Mouse (Mus musculus) embryonic facial prominence, embryonic 14.5 days (tissue): Measurements from ENCODE around the gene Neurl3. TPM values are rescaled to one million over a fixed set of nuclear protein-coding genes. Genes with fewer than 3 reads are reported as not detected.

Experiments used
- ATAC-seq: fragments of 200-750 bp; cut with Nextera tagmentation; 2 replicates; pipeline ENCODE4 v1.8.0; 2017; ENCODE audit warnings: low read depth, moderate number of reproducible peaks, moderate TSS enrichment
- DNase-seq: peaks from one replicate; pipeline ENCODE4 v3.0.0-alpha.2; 2015; ENCODE audit warnings: low spot score
- H3K27ac ChIP-seq: fragments of 300-500 bp; sonication (generic); replicated peaks from 2 replicates; pipeline ENCODE4 v1.5.1; 2014; ENCODE audit warnings: low read depth, mild to moderate bottlenecking, low read length, moderate library complexity
- H3K27me3 ChIP-seq: fragments of 300-500 bp; sonication (generic); replicated peaks from 2 replicates; pipeline ENCODE4 v1.6.1; 2014; ENCODE audit warnings: low read length; ENCODE audit not compliant: control insufficient read depth, insufficient read depth
- H3K36me3 ChIP-seq: fragments of 300-500 bp; sonication (generic); 2 replicates; pipeline ENCODE4 v1.6.1; 2014; ENCODE audit warnings: low read length, mixed read lengths; ENCODE audit not compliant: control insufficient read depth, insufficient read depth
- H3K4me1 ChIP-seq: fragments of 300-500 bp; sonication (generic); 2 replicates; pipeline ENCODE4 v1.6.1; 2014; ENCODE audit warnings: antibody characterized with exemption, low read length; ENCODE audit not compliant: control insufficient read depth, insufficient read depth
- H3K4me2 ChIP-seq: fragments of 300-500 bp; sonication (generic); 2 replicates; pipeline ENCODE4 v1.6.1; 2014; ENCODE audit warnings: low read depth, mild to moderate bottlenecking, low read length, moderate library complexity, mixed read lengths
- H3K4me3 ChIP-seq: fragments of 300-500 bp; sonication (generic); 2 replicates; pipeline ENCODE4 v1.5.1; 2014; ENCODE audit warnings: low read depth, mild to moderate bottlenecking, low read length
- H3K9ac ChIP-seq: fragments of 300-500 bp; sonication (generic); 2 replicates; pipeline ENCODE4 v1.6.1; 2014; ENCODE audit warnings: low read depth, mild to moderate bottlenecking, low read length, moderate library complexity, mixed read lengths
- H3K9me3 ChIP-seq: fragments of 300-500 bp; sonication (generic); 2 replicates; pipeline ENCODE4 v1.6.1; 2016; ENCODE audit warnings: low read length; ENCODE audit not compliant: control insufficient read depth
- WGBS: fragments of 180-500 bp; shearing (Covaris S2); extraction: QIAGEN DNeasy Blood & Tissue Kit; methylation state at CpG from one replicate; pipeline ENCODE4 v1.1.7; 2014; 5-methylcytosine and 5-hydroxymethylcytosine counted together
- polyA plus RNA-seq: library from polyadenylated mRNA; unstranded; fragments of >200 nt; fragmentation: Nextera tagmentation; extraction: Ambion mirVana; gene quantifications from 2 replicates; pipeline ENCODE4 v1.2.1, GENCODE M21; 2014

The Neurl3 gene
- polyA plus RNA-seq, 1 experiment from 2014 or later: 2.1 TPM

- H3K27ac ChIP-seq: no peak overlapping the region
- WGBS: 84% methylated on average over 3 of the region's 3 CpGs
- H3K27me3 ChIP-seq: no peaks in the 10 kb centered on the region
- no peak overlapping the region for H3K9ac ChIP-seq
- no peak for ATAC-seq
- no peaks in the 10 kb centered on the region for H3K36me3 ChIP-seq
- no peak overlapping the region for H3K4me3 ChIP-seq
- H3K4me1 ChIP-seq: no peaks in the 10 kb centered on the region
- DNase-seq: no peak
- no peaks in the 10 kb centered on the region for H3K9me3 ChIP-seq
- no peak overlapping the region for H3K4me2 ChIP-seq
Observed at GRCm38 (mm10) chr1:36280938-36281337, 6.5 kb upstream of the Neurl3 start.

GRCm38 (mm10) chr1:36279202-36279601 lies 4.7 kb upstream of the Neurl3 start:
- peak; percentile 68 for ATAC-seq
- Histone ChIP-seq H3K27me3 (no peaks in the 10 kb centered on the region), H3K4me2 (no peak overlapping the region), H3K4me1 (no peaks in the 10 kb centered on the region), H3K36me3 (no peaks in the 10 kb centered on the region), H3K9me3 (no peaks in the 10 kb centered on the region), H3K4me3 (no peak overlapping the region), H3K27ac (no peak overlapping the region), H3K9ac (no peak overlapping the region)
- DNase-seq: peak; percentile 86
- 13% methylated on average over 3 of the region's 3 CpGs for WGBS

GRCm38 (mm10) chr1:36277267-36278060 lies 3.0 kb upstream of the Neurl3 start:
- H3K9ac ChIP-seq: no peak overlapping the region

GRCm38 (mm10) chr1:36275635-36276389 lies 1.3 kb upstream of the Neurl3 start:
- Histone ChIP-seq H3K36me3 (no peaks in the 10 kb centered on the region), H3K4me3 (no peak overlapping the region), H3K4me1 (no peaks in the 10 kb centered on the region), H3K9me3 (no peaks in the 10 kb centered on the region), H3K9ac (no peak overlapping the region), H3K4me2 (no peak overlapping the region), H3K27ac (no peak overlapping the region), H3K27me3 (no peaks in the 10 kb centered on the region)
- ATAC-seq (no peak), DNase-seq (no peak)
- 76% methylated on average over 13 of the region's 13 CpGs for WGBS

More at GRCm38 (mm10) chr1:36277267-36278060, 3.0 kb upstream of the Neurl3 start:
- Histone ChIP-seq H3K4me2 (no peak overlapping the region), H3K27ac (no peak overlapping the region), H3K36me3 (no peaks in the 10 kb centered on the region), H3K4me1 (no peaks in the 10 kb centered on the region), H3K4me3 (no peak overlapping the region), H3K27me3 (no peaks in the 10 kb centered on the region), H3K9me3 (no peaks in the 10 kb centered on the region)
- WGBS: 25% methylated on average over 7 of the region's 7 CpGs
- ATAC-seq (peak; percentile 9; the same call in 1 of the 2 replicates), DNase-seq (peak; percentile 28)

- H3K4me2 ChIP-seq: no peak overlapping the region
- peaks cover 5% of the 10 kb centered on the region; the same call in 1 of the 2 replicates for H3K27me3 ChIP-seq
- no peak overlapping the region for H3K4me3 ChIP-seq
Observed at GRCm38 (mm10) chr1:36273288-36273687, 1.2 kb downstream of the Neurl3 start.

GRCm38 (mm10) chr1:36272546-36272945 lies 1.9 kb downstream of the Neurl3 start:
- peaks cover 5% of the 10 kb centered on the region; the same call in 1 of the 2 replicates for H3K27me3 ChIP-seq
- no peaks in the 10 kb centered on the region for H3K4me1 ChIP-seq
- ATAC-seq (0 out of 2 replicates have a peak, but pooled peaks have one; percentile 5), DNase-seq (no peak)
- no peaks in the 10 kb centered on the region for H3K9me3 ChIP-seq
- H3K9ac ChIP-seq: no peak overlapping the region
- 72% methylated on average over 5 of the region's 5 CpGs for WGBS
- H3K36me3 ChIP-seq: no peaks in the 10 kb centered on the region
- no peak overlapping the region for H3K4me2 ChIP-seq
- H3K4me3 ChIP-seq: no peak overlapping the region
- H3K27ac ChIP-seq: no peak overlapping the region

More at GRCm38 (mm10) chr1:36273288-36273687, 1.2 kb downstream of the Neurl3 start:
- Histone ChIP-seq H3K9ac (no peak overlapping the region), H3K27ac (no peak overlapping the region), H3K9me3 (no peaks in the 10 kb centered on the region), H3K4me1 (no peaks in the 10 kb centered on the region), H3K36me3 (no peaks in the 10 kb centered on the region)
- DNase-seq: no peak
- 20% methylated on average over 9 of the region's 9 CpGs for WGBS
- no peak for ATAC-seq

GRCm38 (mm10) chr1:36271516-36272230 lies 2.8 kb downstream of the Neurl3 start:
- no peak for DNase-seq
- H3K4me3 ChIP-seq: no peak overlapping the region
- no peak overlapping the region for H3K4me2 ChIP-seq
- peaks cover 5% of the 10 kb centered on the region; the same call in 1 of the 2 replicates for H3K27me3 ChIP-seq
- no peak for ATAC-seq
- H3K9ac ChIP-seq: no peak overlapping the region
- no peaks in the 10 kb centered on the region for H3K36me3 ChIP-seq
- WGBS: 69% methylated on average over 8 of the region's 8 CpGs
- H3K27ac ChIP-seq: no peak overlapping the region
- H3K9me3 ChIP-seq: no peaks in the 10 kb centered on the region
- no peaks in the 10 kb centered on the region for H3K4me1 ChIP-seq

- Histone ChIP-seq H3K27ac (no peak overlapping the region), H3K4me1 (no peaks in the 10 kb centered on the region), H3K9me3 (no peaks in the 10 kb centered on the region), H3K27me3 (peaks cover 5% of the 10 kb centered on the region; the same call in 1 of the 2 replicates), H3K9ac (no peak overlapping the region), H3K4me2 (no peak overlapping the region), H3K4me3 (no peak overlapping the region), H3K36me3 (no peaks in the 10 kb centered on the region)
- DNase-seq: peak; percentile 42
- no peak for ATAC-seq
- WGBS: 50% methylated on average over 3 of the region's 3 CpGs
Observed at GRCm38 (mm10) chr1:36270666-36271065, 3.8 kb downstream of the Neurl3 start.
